Mouse (Mus musculus): ENCODE measurements around the gene Zbtb18.

DNA sequence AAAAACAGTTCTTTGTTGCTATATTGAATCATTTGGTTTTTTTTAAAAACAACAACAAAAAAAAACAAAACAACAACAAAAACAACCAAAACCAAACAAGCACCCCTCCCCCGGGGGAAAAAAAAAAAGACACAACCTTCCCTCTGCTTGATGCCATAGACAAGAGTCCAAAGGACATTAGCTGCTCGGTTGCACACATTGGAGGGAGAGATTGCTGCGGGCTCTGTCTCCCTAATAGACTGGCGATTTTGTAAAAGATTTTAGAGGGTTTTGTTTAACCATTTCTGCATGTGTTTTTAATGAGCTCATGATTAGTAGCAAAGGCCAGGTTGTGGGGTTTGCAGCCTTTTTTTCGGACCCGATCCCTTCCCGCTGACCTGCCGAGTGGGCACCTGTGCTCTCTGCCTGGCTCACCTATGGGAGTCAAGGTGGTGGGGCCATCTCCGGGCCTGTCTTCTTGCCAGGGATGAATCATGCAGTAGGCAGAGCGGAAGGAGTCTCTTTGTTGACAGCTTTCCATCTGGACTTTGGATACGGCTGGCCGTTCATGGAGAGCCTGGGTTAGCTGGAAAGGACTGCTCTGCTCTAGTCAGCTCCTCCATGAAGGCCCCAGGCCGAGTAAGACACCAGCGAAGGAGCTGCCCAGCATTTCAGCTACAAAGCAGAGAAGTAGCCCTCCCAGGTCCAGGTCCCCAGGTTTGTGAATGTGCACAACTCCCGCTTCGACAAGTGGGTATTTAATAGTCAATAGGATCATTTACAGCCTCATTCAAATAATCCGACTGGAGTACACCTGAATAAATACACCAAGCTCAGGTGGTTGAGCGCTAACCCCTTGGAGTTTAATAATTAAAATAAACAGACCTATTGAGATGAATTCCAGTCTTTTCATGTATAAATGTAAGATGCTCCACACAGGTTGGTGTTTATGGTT, 16.6 kb downstream of the Zbtb18 start:
- TF ChIP-seq E2F4 (IDR thresholded peaks at IDR 0.05; ENCODE audit: insufficient read depth) (no peak), POLR2A (IDR thresholded peaks at IDR 0.05; ENCODE audit: insufficient read length, low read depth) (no peak), POLR2AphosphoS2 (IDR thresholded peaks at IDR 0.05; ENCODE audit: insufficient read length, low read depth) (no peak), TCF12 (IDR thresholded peaks at IDR 0.05; ENCODE audit: insufficient read depth, poor library complexity, severe bottlenecking) (no peak), MAX (IDR thresholded peaks at IDR 0.05; ENCODE audit: low read depth) (no peak), MYOG (IDR thresholded peaks at IDR 0.05; ENCODE audit: control insufficient read depth in 1 of 3, insufficient read depth in 1 of 3, insufficient read length in 2 of 3, low read depth in 2 of 3) (no peak), MYOD1 (IDR thresholded peaks at IDR 0.05; ENCODE audit: control insufficient read depth in 1 of 3, insufficient read length in 2 of 3, low read depth in 2 of 3) (no peak), SRF (IDR thresholded peaks at IDR 0.05; ENCODE audit: control insufficient read depth, insufficient read length, low read depth) (no peak), REST (IDR thresholded peaks at IDR 0.05; ENCODE audit: insufficient read depth, insufficient read length) (no peak), USF1 (IDR thresholded peaks at IDR 0.05; ENCODE audit: low read depth) (no peak), CEBPB (IDR thresholded peaks at IDR 0.05; ENCODE audit: insufficient read depth, poor library complexity, severe bottlenecking) (no peak)
